Mouse (Mus musculus): ENCODE data around the gene Zbtb24.
A peak's percentile ranks its signal among the peaks of the same experiment; 100 is the strongest.

The Zbtb24 gene

GRCm38 (mm10) chr10:41464401-41464955 lies 14.3 kb downstream of the Zbtb24 start:
- DNase-seq (ENCODE audit: low spot score in 2 of 2): no peak

- DNase-seq (ENCODE audit: low spot score in 2 of 2): no peak
Observed at GRCm38 (mm10) chr10:41467325-41467724, 17.1 kb downstream of the Zbtb24 start.

GRCm38 (mm10) chr10:41470693-41471092 lies 20.5 kb downstream of the Zbtb24 start:
- DNase-seq (ENCODE audit: low spot score in 2 of 2): no peak

GRCm38 (mm10) chr10:41472534-41472933 lies 22.4 kb downstream of the Zbtb24 start:
- no peak for DNase-seq (ENCODE audit: low spot score in 2 of 2)

GRCm38 (mm10) chr10:41472962-41473481 lies 22.8 kb downstream of the Zbtb24 start:
- DNase-seq (ENCODE audit: low spot score in 2 of 2): no peak

- no peak for DNase-seq (ENCODE audit: low spot score in 2 of 2)
Observed at GRCm38 (mm10) chr10:41473782-41474468, 23.7 kb downstream of the Zbtb24 start.

GRCm38 (mm10) chr10:41474981-41475391 lies 24.8 kb downstream of the Zbtb24 start:
- no peak for DNase-seq (ENCODE audit: low spot score in 2 of 2)

GRCm38 (mm10) chr10:41476171-41477017 lies 26.2 kb downstream of the Zbtb24 start, which contains the start of gene Mical1:
Gene Mical1, plus strand, starts transcription at chr10:41476314.
- DNase-seq (ENCODE audit: low spot score in 2 of 2): peak; percentile 48 to 51

GRCm38 (mm10) chr10:41477018-41477277 lies 26.8 kb downstream of the Zbtb24 start:
- no peak for DNase-seq (ENCODE audit: low spot score in 2 of 2)

- peak in 1 of 2 experiments; percentile 32 for DNase-seq (ENCODE audit: low spot score in 2 of 2)
Observed at GRCm38 (mm10) chr10:41477278-41478181, 27.3 kb downstream of the Zbtb24 start.

GRCm38 (mm10) chr10:41479961-41480360 lies 29.8 kb downstream of the Zbtb24 start:
- no peak for DNase-seq (ENCODE audit: low spot score in 2 of 2)

- no peak for DNase-seq (ENCODE audit: low spot score in 2 of 2)
Observed at GRCm38 (mm10) chr10:41480938-41481880, 31.0 kb downstream of the Zbtb24 start.

- no peak for DNase-seq (ENCODE audit: low spot score in 2 of 2)
Observed at GRCm38 (mm10) chr10:41482446-41482845, 32.3 kb downstream of the Zbtb24 start.

GRCm38 (mm10) chr10:41485778-41486177 lies 35.6 kb downstream of the Zbtb24 start:
- no peak for DNase-seq (ENCODE audit: low spot score in 2 of 2)

GRCm38 (mm10) chr10:41486506-41487170 lies 36.5 kb downstream of the Zbtb24 start:
- no peak for DNase-seq (ENCODE audit: low spot score in 2 of 2)

- no peak for DNase-seq (ENCODE audit: low spot score in 2 of 2)
Observed at GRCm38 (mm10) chr10:41488877-41489276, 38.7 kb downstream of the Zbtb24 start.

GRCm38 (mm10) chr10:41489294-41489693 lies 39.1 kb downstream of the Zbtb24 start:
- DNase-seq (ENCODE audit: low spot score in 2 of 2): no peak

GRCm38 (mm10) chr10:41489708-41490517 lies 39.7 kb downstream of the Zbtb24 start, which contains the start of the genes Smpd2 and Ppil6:
Gene Smpd2, minus strand, starts transcription at chr10:41490369.
Gene Ppil6, plus strand, starts transcription at chr10:41490439.
- peak; percentile 92 for DNase-seq (ENCODE audit: low spot score in 2 of 2)

GRCm38 (mm10) chr10:41490518-41490873 lies 40.3 kb downstream of the Zbtb24 start:
- DNase-seq (ENCODE audit: low spot score in 2 of 2): no peak
